Mouse (Mus musculus) small intestine, adult 2 months (tissue): Measurements from ENCODE around the gene Dync1i1. TPM values are rescaled to one million over a fixed set of nuclear protein-coding genes. Genes with fewer than 3 reads are reported as not detected.

ENCODE experiments used
- H3K27ac ChIP-seq: fragments of 200-500 bp; 2 replicates; pipeline ENCODE4 v1.5.1; 2012; ENCODE audit warnings: low read depth, low read length, control low read depth, inconsistent platforms; ENCODE audit not compliant: insufficient read depth
- H3K27me3 ChIP-seq: fragments of 200-500 bp; 2 replicates; pipeline ENCODE4 v1.6.1; 2012; ENCODE audit warnings: mild to moderate bottlenecking, moderate library complexity, low read length, inconsistent platforms; ENCODE audit not compliant: control insufficient read depth, insufficient read depth
- H3K36me3 ChIP-seq: fragments of 200-500 bp; 2 replicates; pipeline ENCODE4 v1.6.1; 2012; ENCODE audit warnings: mild to moderate bottlenecking, low read length, control low read depth, inconsistent platforms; ENCODE audit not compliant: control insufficient read depth, insufficient read depth
- H3K4me1 ChIP-seq: fragments of 200-500 bp; 2 replicates; pipeline ENCODE4 v1.6.1; 2012; ENCODE audit warnings: low read length, inconsistent platforms, mixed read lengths; ENCODE audit not compliant: control insufficient read depth, insufficient read depth, insufficient read length
- H3K4me3 ChIP-seq: fragments of 200-500 bp; 2 replicates; pipeline ENCODE4 v1.5.1; 2012; ENCODE audit warnings: low read depth, mild to moderate bottlenecking, control low read depth, inconsistent platforms, low read length, moderate library complexity
- CTCF ChIP-seq: fragments of 200-500 bp; IDR thresholded peaks from 2 replicates; pipeline ENCODE4 v1.5.1; 2012; ENCODE audit warnings: low read depth, mild to moderate bottlenecking, control low read depth, inconsistent platforms, low read length, moderate library complexity, mixed read lengths; ENCODE audit not compliant: insufficient replicate concordance, insufficient read length; ENCODE audit errors: extremely low read depth
- POLR2A ChIP-seq: fragments of 200-500 bp; IDR thresholded peaks from 2 replicates; pipeline ENCODE4 v1.6.1; 2012; ENCODE audit warnings: low read depth, mild to moderate bottlenecking, control low read depth, inconsistent platforms, low read length, moderate library complexity
- WGBS: fragments of 180-500 bp; shearing (Covaris S2); methylation state at CpG from one replicate; pipeline ENCODE4 v1.1.7; 2018; 5-methylcytosine and 5-hydroxymethylcytosine counted together
- polyA plus RNA-seq: library from polyadenylated mRNA; depleted of rRNA; stranded (reverse); fragments of >200 nt; gene quantifications from 2 replicates; pipeline ENCODE4 v1.2.3, GENCODE M21; 2012

The Dync1i1 gene
- polyA plus RNA-seq, 1 experiment, result 0.25 TPM

DNA sequence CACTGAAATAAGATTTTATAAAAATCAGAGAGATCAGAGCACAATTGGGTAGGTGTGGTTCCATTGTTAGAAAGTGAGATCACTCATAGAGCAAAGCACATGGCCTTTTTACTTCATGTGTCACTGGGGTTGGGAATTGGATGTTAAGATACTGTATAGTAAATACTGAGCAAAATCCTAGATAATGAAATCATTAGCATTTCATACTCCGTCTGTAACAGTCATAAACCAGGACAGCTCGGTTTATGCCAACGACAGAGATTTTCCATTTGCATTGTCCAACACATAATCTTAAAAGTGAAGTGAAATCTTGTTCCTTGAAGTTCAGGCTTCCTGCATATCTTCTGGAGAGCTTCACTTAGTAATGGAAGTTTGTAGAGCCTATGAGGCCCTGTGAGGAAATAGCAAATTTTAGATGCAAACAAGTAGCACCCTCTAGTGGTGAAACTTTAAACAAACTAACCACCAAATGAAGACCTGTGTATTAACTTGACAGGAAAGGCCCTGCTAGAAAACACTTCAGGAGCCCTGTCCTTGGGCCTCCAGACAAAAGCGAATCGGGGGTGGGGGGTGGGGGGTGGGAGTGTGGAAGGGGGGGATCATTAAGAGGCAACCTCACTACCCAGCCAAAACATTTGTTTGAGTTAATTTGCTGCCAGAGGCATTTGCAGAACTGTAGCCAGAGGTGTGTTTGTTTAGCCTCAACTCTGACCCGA, 76.8 kb downstream of the Dync1i1 start:
- Histone ChIP-seq H3K4me1 (no peaks in the 10 kb centered on the region), H3K27me3 (no peaks in the 10 kb centered on the region), H3K36me3 (no peaks in the 10 kb centered on the region), H3K4me3 (no peak overlapping the region), H3K27ac (no peak overlapping the region)
- TF ChIP-seq POLR2A (no peak), CTCF (no peak)
- 42% methylated on average over 6 of the region's 6 CpGs for WGBS

GRCm38 (mm10) chr6:5802840-5803491, 77.5 kb downstream of the Dync1i1 start:
- no peak overlapping the region for H3K4me3 ChIP-seq
- WGBS, result 51% methylated on average over 11 of the region's 11 CpGs
- TF ChIP-seq CTCF, result no peak
- no peak for TF ChIP-seq POLR2A
- no peaks in the 10 kb centered on the region for H3K36me3 ChIP-seq
- no peak overlapping the region for H3K27ac ChIP-seq
- H3K4me1 ChIP-seq, result no peaks in the 10 kb centered on the region
- H3K27me3 ChIP-seq, result no peaks in the 10 kb centered on the region

- WGBS, result 73% methylated on average over 3 of the region's 3 CpGs
- no peak for TF ChIP-seq POLR2A
- TF ChIP-seq CTCF, result no peak
- H3K4me3 ChIP-seq, result no peak overlapping the region
- H3K27ac ChIP-seq, result no peak overlapping the region
- no peaks in the 10 kb centered on the region for H3K27me3 ChIP-seq
- H3K36me3 ChIP-seq, result no peaks in the 10 kb centered on the region
- peaks cover 4% of the 10 kb centered on the region; the same call in 1 of the 2 replicates for H3K4me1 ChIP-seq
Observed at GRCm38 (mm10) chr6:5808008-5808421, 82.6 kb downstream of the Dync1i1 start.

GRCm38 (mm10) chr6:5812076-5812475, 86.6 kb downstream of the Dync1i1 start:
- WGBS, result 30% methylated on average over 1 of the region's 1 CpGs
- peaks cover 4% of the 10 kb centered on the region; the same call in 1 of the 2 replicates for H3K4me1 ChIP-seq
- TF ChIP-seq CTCF (no peak), POLR2A (no peak)
- no peak overlapping the region for H3K4me3 ChIP-seq
- no peaks in the 10 kb centered on the region for H3K36me3 ChIP-seq
- H3K27ac ChIP-seq, result no peak overlapping the region
- H3K27me3 ChIP-seq, result no peaks in the 10 kb centered on the region

DNA sequence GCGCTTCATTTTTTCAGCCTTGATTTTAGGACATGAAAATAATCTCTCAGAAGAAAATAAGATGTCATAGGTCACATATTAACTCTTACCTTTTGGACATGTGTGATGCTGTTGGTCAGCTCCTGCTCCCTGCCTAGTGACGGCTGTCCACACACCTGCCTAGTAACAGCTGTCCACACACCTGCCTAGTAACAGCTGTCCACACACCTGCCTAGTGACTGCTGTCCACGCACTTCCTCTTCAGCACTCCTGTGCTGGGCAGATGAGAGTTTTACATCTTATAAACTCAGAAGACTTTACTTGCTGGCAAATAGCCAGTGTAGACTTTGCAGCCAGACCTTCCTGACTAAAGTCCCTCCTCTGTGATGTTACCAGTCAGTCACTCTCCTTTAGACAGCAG, 94.2 kb downstream of the Dync1i1 start:
- H3K4me3 ChIP-seq, result no peak overlapping the region
- WGBS, result 31% methylated on average over 3 of the region's 3 CpGs

DNA sequence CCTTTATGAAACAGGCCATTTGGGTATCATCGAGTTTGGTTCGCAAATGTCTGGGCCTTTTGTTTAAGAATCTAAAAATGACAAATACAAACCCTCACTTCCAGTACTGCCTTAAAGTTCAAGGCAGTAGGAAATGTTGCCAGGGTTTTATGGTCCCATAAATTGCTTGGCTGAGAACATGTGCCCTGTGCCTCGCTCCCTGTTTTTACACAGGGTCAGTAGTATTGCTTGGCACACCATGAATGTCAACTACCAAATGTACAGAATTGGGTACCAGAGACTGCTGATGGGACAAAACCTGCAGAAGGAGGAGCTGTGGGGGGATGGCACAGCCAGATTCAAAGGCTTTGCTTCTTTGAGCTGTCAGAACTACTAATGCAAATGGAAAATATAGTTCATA, 100.0 kb downstream of the Dync1i1 start:
- no peak overlapping the region for H3K4me3 ChIP-seq
- WGBS, result 31% methylated on average over 3 of the region's 3 CpGs
- H3K27me3 ChIP-seq, result no peaks in the 10 kb centered on the region
- TF ChIP-seq CTCF (no peak), POLR2A (no peak)
- peak overlapping the region; percentile 61; the same call in 1 of the 2 replicates for H3K27ac ChIP-seq
- H3K4me1 ChIP-seq, result peaks cover 26% of the 10 kb centered on the region
- no peaks in the 10 kb centered on the region for H3K36me3 ChIP-seq

More for the DNA sequence above, 94.2 kb downstream of the Dync1i1 start:
- TF ChIP-seq CTCF (no peak), POLR2A (no peak)
- Histone ChIP-seq H3K36me3 (no peaks in the 10 kb centered on the region), H3K27ac (no peak overlapping the region), H3K27me3 (no peaks in the 10 kb centered on the region), H3K4me1 (peaks cover 7% of the 10 kb centered on the region; the same call in 1 of the 2 replicates)

GRCm38 (mm10) chr6:5827064-5827463, 101.6 kb downstream of the Dync1i1 start:
- WGBS, result 71% methylated on average over 4 of the region's 4 CpGs
- Histone ChIP-seq H3K27me3 (no peaks in the 10 kb centered on the region), H3K4me1 (peaks cover 26% of the 10 kb centered on the region), H3K27ac (no peak overlapping the region), H3K36me3 (no peaks in the 10 kb centered on the region), H3K4me3 (no peak overlapping the region)
- peak; percentile 46; the same call in 1 of the 2 replicates for TF ChIP-seq CTCF
- no peak for TF ChIP-seq POLR2A
